Mouse (Mus musculus): ENCODE measurements at regions not wholly inside any gene's neighbourhood (a gene's known extent, or its start where the extent isn't known, plus 50 kb on each side); places are given as distances from the start of the nearest gene placed in this dataset.

GRCm38 (mm10) chr15:62099683-62100082 is 1176.9 kb upstream of the A1bg start:
- TF ChIP-seq CTCF (IDR thresholded peaks at IDR 0.05; ENCODE audit: control insufficient read depth, insufficient read depth, insufficient replicate concordance, low read depth, low read length): no peak
- no peak for TF ChIP-seq POLR2A (IDR thresholded peaks at IDR 0.05; ENCODE audit: control insufficient read depth, low read depth, low read length)

All from testis, adult 2 months (tissue).